Mouse (Mus musculus) intestine, postnatal 0 days (tissue): ENCODE measurements at regions not wholly inside any gene's neighbourhood (a gene's known extent, or its start where the extent isn't known, plus 50 kb on each side); places are given as distances from the start of the nearest gene placed in this dataset.

ENCODE experiments used
- ATAC-seq: fragments of 200-750 bp; cut with Nextera tagmentation; 2 replicates; pipeline ENCODE4 v1.8.0; 2017; ENCODE audit warnings: mild to moderate bottlenecking, moderate TSS enrichment, moderate library complexity
- H3K27ac ChIP-seq: fragments of 300-500 bp; sonication (generic); 2 replicates; pipeline ENCODE4 v1.5.1; 2014; ENCODE audit warnings: mild to moderate bottlenecking, low read depth, low read length, moderate library complexity
- H3K27me3 ChIP-seq: fragments of 300-500 bp; sonication (generic); replicated peaks from 2 replicates; pipeline ENCODE4 v1.6.1; 2014; ENCODE audit warnings: low read length, mixed read lengths; ENCODE audit not compliant: control insufficient read depth, insufficient read depth
- H3K36me3 ChIP-seq: fragments of 300-500 bp; sonication (generic); 2 replicates; pipeline ENCODE4 v1.6.1; 2014; ENCODE audit warnings: mild to moderate bottlenecking, moderate library complexity; ENCODE audit not compliant: control insufficient read depth, insufficient read depth
- H3K4me1 ChIP-seq: fragments of 300-500 bp; sonication (generic); replicated peaks from 2 replicates; pipeline ENCODE4 v1.6.1; 2014; ENCODE audit warnings: antibody characterized with exemption, low read length, mixed read lengths; ENCODE audit not compliant: control insufficient read depth, insufficient read depth
- H3K4me2 ChIP-seq: fragments of 300-500 bp; sonication (generic); replicated peaks from 2 replicates; pipeline ENCODE4 v1.6.1; 2014; ENCODE audit warnings: low read depth, mild to moderate bottlenecking, moderate library complexity
- H3K4me3 ChIP-seq: fragments of 300-500 bp; sonication (generic); 2 replicates; pipeline ENCODE4 v1.5.1; 2014; ENCODE audit warnings: low read depth, low read length
- H3K9ac ChIP-seq: fragments of 300-500 bp; sonication (generic); 2 replicates; pipeline ENCODE4 v1.6.1; 2014; ENCODE audit warnings: mild to moderate bottlenecking, low read depth, low read length
- H3K9me3 ChIP-seq: fragments of 300-500 bp; sonication (generic); 2 replicates; pipeline ENCODE4 v1.6.1; 2016; ENCODE audit warnings: mixed run types; ENCODE audit not compliant: control insufficient read depth
- CTCF ChIP-seq: sonication (generic); IDR thresholded peaks from 2 replicates; pipeline ENCODE4 v1.5.1; 2016; ENCODE audit warnings: low read depth, mild to moderate bottlenecking, control low read depth, antibody characterized with exemption, moderate library complexity
- WGBS: fragments of 180-500 bp; shearing (Covaris S2); extraction: QIAGEN DNeasy Blood & Tissue Kit; methylation state at CpG from one replicate; pipeline ENCODE4 v1.1.7; 2014; 5-methylcytosine and 5-hydroxymethylcytosine counted together

- no peak overlapping the region for H3K9ac ChIP-seq
- WGBS, result 82% methylated on average over 3 of the region's 3 CpGs
- no peak overlapping the region for H3K27ac ChIP-seq
- H3K9me3 ChIP-seq, result no peaks in the 10 kb centered on the region
- H3K36me3 ChIP-seq, result no peaks in the 10 kb centered on the region
- H3K4me1 ChIP-seq, result no peaks in the 10 kb centered on the region
- no peak overlapping the region for H3K4me2 ChIP-seq
- no peak for TF ChIP-seq CTCF
- no peak overlapping the region for H3K4me3 ChIP-seq
- ATAC-seq, result no peak
- no peaks in the 10 kb centered on the region for H3K27me3 ChIP-seq
Observed at GRCm38 (mm10) chr8:89738657-89739056, 609.5 kb downstream of the Tox3 start.

DNA sequence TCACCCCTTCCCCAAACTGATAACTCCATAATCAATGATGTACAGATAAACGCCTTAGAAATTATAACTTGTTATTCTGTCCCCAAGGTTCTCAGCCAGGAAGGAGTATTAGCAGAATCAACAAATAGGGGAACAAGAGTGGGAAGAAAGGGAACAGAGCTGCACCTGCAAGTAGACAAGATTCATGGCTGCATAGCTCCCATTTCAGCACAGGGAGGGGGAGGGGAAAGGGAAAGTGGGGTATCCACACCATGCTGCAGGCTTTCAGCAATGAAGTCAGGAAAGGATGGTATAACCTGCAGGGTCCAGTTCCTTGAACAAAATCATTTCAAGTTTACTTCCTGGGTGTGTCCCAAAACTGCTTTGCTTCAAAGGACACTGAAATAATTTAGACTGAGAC is 610.5 kb downstream of the Tox3 start:
- no peaks in the 10 kb centered on the region for H3K9me3 ChIP-seq

GRCm38 (mm10) chr8:89727252-89727651 is 620.9 kb downstream of the Tox3 start:
- no peak overlapping the region for H3K4me2 ChIP-seq
- WGBS, result 89% methylated on average over 6 of the region's 6 CpGs
- ATAC-seq, result no peak

More for the DNA sequence above, 610.5 kb downstream of the Tox3 start:
- Histone ChIP-seq H3K9ac (no peak overlapping the region), H3K4me1 (no peaks in the 10 kb centered on the region), H3K27ac (no peak overlapping the region), H3K4me2 (no peak overlapping the region), H3K27me3 (no peaks in the 10 kb centered on the region), H3K4me3 (no peak overlapping the region), H3K36me3 (no peaks in the 10 kb centered on the region)
- TF ChIP-seq CTCF, result no peak
- ATAC-seq, result no peak
- WGBS, result 83% methylated on average over 1 of the region's 1 CpGs

DNA sequence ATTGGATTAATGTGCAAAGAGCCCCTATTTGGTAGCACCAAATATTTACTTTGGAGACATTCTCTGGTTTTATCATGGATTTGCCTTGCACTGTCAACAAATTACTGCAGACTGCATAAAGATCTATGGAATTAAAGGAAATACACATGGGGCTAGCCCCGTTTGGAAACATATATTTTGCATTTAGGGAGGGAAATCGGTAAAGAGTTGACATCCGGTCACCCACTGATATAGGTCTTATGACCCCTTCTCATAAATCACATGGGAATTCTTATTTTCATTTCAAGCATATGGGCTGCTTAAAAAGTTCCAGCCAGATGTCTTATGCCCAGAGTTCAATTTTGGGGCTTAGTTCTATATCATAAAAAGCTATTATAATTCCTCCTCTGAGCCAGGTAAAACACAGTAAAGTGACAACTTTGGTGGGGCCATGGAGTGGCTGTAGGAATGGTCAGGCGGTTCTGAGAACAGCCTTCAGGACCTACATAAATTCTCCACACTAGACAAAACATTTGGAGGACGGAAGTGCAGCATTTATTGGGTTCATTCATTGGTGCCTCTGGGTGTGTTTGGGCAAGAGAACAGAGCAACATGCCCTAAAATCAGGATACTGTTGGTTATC is 626.3 kb downstream of the Tox3 start:
- no peak for ATAC-seq
- 77% methylated on average over 5 of the region's 5 CpGs for WGBS
- TF ChIP-seq CTCF, result no peak

More at GRCm38 (mm10) chr8:89727252-89727651, 620.9 kb downstream of the Tox3 start:
- Histone ChIP-seq H3K9ac (no peak overlapping the region), H3K27ac (no peak overlapping the region), H3K27me3 (no peaks in the 10 kb centered on the region), H3K9me3 (no peaks in the 10 kb centered on the region), H3K36me3 (no peaks in the 10 kb centered on the region), H3K4me3 (no peak overlapping the region), H3K4me1 (no peaks in the 10 kb centered on the region)
- no peak for TF ChIP-seq CTCF

GRCm38 (mm10) chr8:89713880-89714279 is 634.3 kb downstream of the Tox3 start:
- no peaks in the 10 kb centered on the region for H3K36me3 ChIP-seq
- no peak overlapping the region for H3K27ac ChIP-seq
- no peaks in the 10 kb centered on the region for H3K4me1 ChIP-seq
- ATAC-seq, result no peak
- H3K4me2 ChIP-seq, result no peak overlapping the region
- H3K4me3 ChIP-seq, result no peak overlapping the region
- no peaks in the 10 kb centered on the region for H3K27me3 ChIP-seq
- no peak for TF ChIP-seq CTCF
- WGBS, result 61% methylated on average over 6 of the region's 6 CpGs
- H3K9ac ChIP-seq, result no peak overlapping the region
- H3K9me3 ChIP-seq, result no peaks in the 10 kb centered on the region

More for the DNA sequence above, 626.3 kb downstream of the Tox3 start:
- no peak overlapping the region for H3K9ac ChIP-seq
- no peaks in the 10 kb centered on the region for H3K27me3 ChIP-seq
- H3K27ac ChIP-seq, result no peak overlapping the region
- no peak overlapping the region for H3K4me3 ChIP-seq
- H3K4me2 ChIP-seq, result no peak overlapping the region
- no peaks in the 10 kb centered on the region for H3K9me3 ChIP-seq
- no peaks in the 10 kb centered on the region for H3K36me3 ChIP-seq
- H3K4me1 ChIP-seq, result no peaks in the 10 kb centered on the region

DNA sequence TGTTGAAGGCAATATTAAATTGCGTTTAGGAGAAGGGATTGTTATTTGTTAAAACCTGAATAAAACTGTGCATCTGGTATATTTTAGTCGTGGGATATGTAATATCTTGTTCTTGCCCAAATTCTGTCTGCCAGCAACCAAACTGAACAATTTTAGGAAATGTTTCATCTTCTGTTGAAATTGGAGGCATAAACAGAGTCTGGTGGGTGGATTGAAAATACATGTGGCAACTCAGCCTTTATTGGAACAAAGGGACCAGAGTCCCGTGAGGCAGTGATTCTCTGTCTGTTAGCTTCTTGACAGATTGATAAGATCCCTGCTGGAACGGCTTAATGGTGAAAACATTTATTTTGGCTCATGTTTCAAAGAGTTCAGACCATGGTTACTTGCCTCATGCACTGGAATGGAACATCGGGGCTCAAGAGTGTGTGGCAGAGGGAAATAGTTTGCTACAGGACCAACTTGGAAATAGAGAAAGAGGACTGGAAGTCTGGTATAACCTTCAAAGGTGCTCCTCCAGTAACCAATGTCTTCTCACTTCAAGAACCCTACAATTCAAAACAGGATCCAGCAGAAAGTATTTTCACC is 640.7 kb downstream of the Tox3 start:
- no peak overlapping the region for H3K27ac ChIP-seq
- H3K4me3 ChIP-seq, result no peak overlapping the region
- no peaks in the 10 kb centered on the region for H3K27me3 ChIP-seq
- H3K9ac ChIP-seq, result no peak overlapping the region
- 46% methylated on average over 5 of the region's 5 CpGs for WGBS
- no peak overlapping the region for H3K4me2 ChIP-seq
- no peaks in the 10 kb centered on the region for H3K9me3 ChIP-seq
- ATAC-seq, result no peak
- no peaks in the 10 kb centered on the region for H3K36me3 ChIP-seq
- H3K4me1 ChIP-seq, result no peaks in the 10 kb centered on the region
- TF ChIP-seq CTCF, result no peak
